Mouse (Mus musculus) layer of hippocampus, postnatal 14 days (tissue): ENCODE measurements around the gene Lipc. TPM values are rescaled to one million over a fixed set of nuclear protein-coding genes. Genes with fewer than 3 reads are reported as not detected.
A peak's percentile ranks its signal among the peaks of the same experiment; 100 is the strongest.

Experiments
- DNase-seq, 2 experiments: peaks; one replicate each; pipeline ENCODE4 v3.0.0; 2021 to 2022; ENCODE audit warnings: low spot score in 2 of 2, mixed read lengths in 1 of 2
- total RNA-seq, 2 experiments: library from RNA; stranded (reverse); gene quantifications; 2 replicates each; pipeline ENCODE4 v1.2.3; 2021

The Lipc gene
- total RNA-seq, 2 experiments from 2014 or later: 0.45 to 1.1 TPM

GRCm38 (mm10) chr9:70958381-70958780, 6.4 kb upstream of the Lipc start:
- DNase-seq: no peak

- DNase-seq: no peak
These were observed 5.7 kb upstream of the Lipc start for GRCm38 (mm10) chr9:70957717-70958116.

GRCm38 (mm10) chr9:70954226-70954625, 2.2 kb upstream of the Lipc start:
- DNase-seq: peak in 1 of 2 experiments; percentile 10

- DNase-seq: no peak
These were observed 2.7 kb downstream of the Lipc start for GRCm38 (mm10) chr9:70949336-70949735.

GRCm38 (mm10) chr9:70947312-70947711, 4.7 kb downstream of the Lipc start:
- DNase-seq: no peak

- no peak for DNase-seq
These were observed 9.2 kb downstream of the Lipc start for GRCm38 (mm10) chr9:70942686-70943333.

- DNase-seq: no peak
These were observed 12.1 kb downstream of the Lipc start for GRCm38 (mm10) chr9:70939752-70940501.

- DNase-seq: no peak
These were observed 13.2 kb downstream of the Lipc start for GRCm38 (mm10) chr9:70938850-70939249.

GRCm38 (mm10) chr9:70938134-70938533, 13.9 kb downstream of the Lipc start:
- DNase-seq: no peak

- DNase-seq: no peak
These were observed 17.3 kb downstream of the Lipc start for GRCm38 (mm10) chr9:70934587-70935295.

- no peak for DNase-seq
These were observed 21.4 kb downstream of the Lipc start for GRCm38 (mm10) chr9:70930641-70931020.

- DNase-seq: peak; percentile 48 to 63
These were observed 22.0 kb downstream of the Lipc start for GRCm38 (mm10) chr9:70929840-70930640.

- no peak for DNase-seq
These were observed 23.6 kb downstream of the Lipc start for GRCm38 (mm10) chr9:70928472-70928871.

- DNase-seq: no peak
These were observed 24.3 kb downstream of the Lipc start for GRCm38 (mm10) chr9:70927701-70928100.

GRCm38 (mm10) chr9:70926820-70927588, 25.0 kb downstream of the Lipc start:
- DNase-seq: no peak

- no peak for DNase-seq
These were observed 26.8 kb downstream of the Lipc start for GRCm38 (mm10) chr9:70925225-70925624.

GRCm38 (mm10) chr9:70924763-70925162, 27.3 kb downstream of the Lipc start:
- no peak for DNase-seq

- DNase-seq: no peak
These were observed 30.1 kb downstream of the Lipc start for GRCm38 (mm10) chr9:70921781-70922565.

- no peak for DNase-seq
These were observed 30.9 kb downstream of the Lipc start for GRCm38 (mm10) chr9:70921132-70921531.

GRCm38 (mm10) chr9:70919271-70919670, 32.8 kb downstream of the Lipc start:
- DNase-seq: no peak
